18 mouse cellular contexts compared by ENCODE assay signal in the genomic region with DNA sequence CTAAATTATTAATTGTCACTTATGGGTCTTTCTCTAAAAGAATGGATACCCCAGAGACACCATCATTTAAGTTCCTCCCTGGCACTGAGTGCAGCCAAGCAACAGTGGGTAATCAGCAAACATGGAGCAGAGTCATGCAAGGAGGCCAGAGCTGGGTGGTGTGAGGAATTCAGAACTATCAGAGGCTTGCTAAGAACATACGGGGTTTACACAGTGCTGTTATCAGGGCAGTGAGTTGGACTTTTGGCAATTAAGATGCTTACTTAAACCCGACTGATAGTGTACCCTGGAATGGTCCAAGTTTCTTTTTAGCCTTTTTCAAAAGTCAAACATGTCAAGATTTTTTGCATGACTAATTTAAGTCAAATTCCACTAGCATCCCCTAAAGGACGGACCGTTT.
DNase-seq lines count a peak whose midpoint lies in the region; ATAC-seq and TF ChIP-seq lines count a peak whose summit lies in the region.
"Had no signal": no experiment of that assay in that cellular context is flagged by ENCODE, and none has a peak within 500 bp of the region (broad histone marks: within the 10 kb centered on the region; RNA-seq: fewer than 3 reads in every experiment).

No protein-coding gene starts in this region.

- no peaks in the 10 kb centered on the region for H3K27me3 ChIP-seq in intestine, embryonic 15.5 days (replicated peaks)
- no peaks in the 10 kb centered on the region for H3K27me3 ChIP-seq in intestine, postnatal 0 days (replicated peaks; ENCODE audit: control insufficient read depth, insufficient read depth, low read length)
- peaks cover 3% of the 10 kb centered on the region; the same call in 1 of the 2 replicates for H3K27me3 ChIP-seq in midbrain, embryonic 11.5 days (ENCODE audit: control insufficient read depth, insufficient read depth, low read length)
- no peaks in the 10 kb centered on the region; the same call in 1 of the 2 replicates for H3K27me3 ChIP-seq in midbrain, embryonic 16.5 days (ENCODE audit: control insufficient read depth, insufficient read depth, low read depth, low read length)
- no peaks in the 10 kb centered on the region for H3K27me3 ChIP-seq in stomach, embryonic 16.5 days (ENCODE audit: control insufficient read depth, insufficient read depth, low read length)
- H3K27me3 ChIP-seq: hindbrain, embryonic 13.5 days; limb, embryonic 15.5 days had no signal

- H3K36me3 ChIP-seq in intestine, embryonic 15.5 days: no peaks in the 10 kb centered on the region
- no peaks in the 10 kb centered on the region for H3K36me3 ChIP-seq in intestine, postnatal 0 days (ENCODE audit: control insufficient read depth, insufficient read depth)
- H3K36me3 ChIP-seq in midbrain, embryonic 11.5 days (ENCODE audit: control insufficient read depth, insufficient read depth, low read length): no peaks in the 10 kb centered on the region
- H3K36me3 ChIP-seq in midbrain, embryonic 16.5 days (ENCODE audit: control insufficient read depth, insufficient read depth, low read length): no peaks in the 10 kb centered on the region
- H3K36me3 ChIP-seq in stomach, embryonic 16.5 days (ENCODE audit: control insufficient read depth, insufficient read depth, low read length): no peaks in the 10 kb centered on the region
- H3K36me3 ChIP-seq: embryonic facial prominence, embryonic 10.5 days; hindbrain, embryonic 13.5 days; limb, embryonic 15.5 days had no signal

- H3K9ac ChIP-seq in intestine, embryonic 15.5 days: no peak overlapping the region
- no peak overlapping the region for H3K9ac ChIP-seq in intestine, postnatal 0 days (ENCODE audit: low read depth, low read length)
- no peak overlapping the region for H3K9ac ChIP-seq in midbrain, embryonic 11.5 days (ENCODE audit: low read length)
- H3K9ac ChIP-seq in midbrain, embryonic 16.5 days (ENCODE audit: low read depth, low read length): no peak overlapping the region
- no peak overlapping the region for H3K9ac ChIP-seq in stomach, embryonic 16.5 days (ENCODE audit: low read length)
- H3K9ac ChIP-seq: hindbrain, embryonic 13.5 days; limb, embryonic 15.5 days had no signal

- no peak for TF ChIP-seq CTCF in intestine, postnatal 0 days (IDR thresholded peaks at IDR 0.05; ENCODE audit: low read depth)

- ATAC-seq in intestine, embryonic 15.5 days: peak; percentile 44
- no peak for ATAC-seq in intestine, postnatal 0 days
- ATAC-seq in midbrain, embryonic 11.5 days (ENCODE audit: low FRiP score): 0 out of 2 replicates have a peak, but pooled peaks have one; percentile 30
- ATAC-seq in midbrain, embryonic 16.5 days: no peak
- peak; percentile 86; the same call in 1 of the 2 replicates for ATAC-seq in stomach, embryonic 16.5 days (ENCODE audit: insufficient read depth, low FRiP score)
- ATAC-seq: inflammation-experienced regulatory T-cells, adult 6 months had no signal

- H3K27ac ChIP-seq in intestine, embryonic 15.5 days: no peak overlapping the region
- no peak overlapping the region for H3K27ac ChIP-seq in intestine, postnatal 0 days (ENCODE audit: low read depth, low read length)
- no peak overlapping the region for H3K27ac ChIP-seq in midbrain, embryonic 11.5 days (ENCODE audit: low read depth, low read length)
- no peak overlapping the region for H3K27ac ChIP-seq in midbrain, embryonic 16.5 days (ENCODE audit: low read length)
- H3K27ac ChIP-seq in stomach, embryonic 16.5 days (ENCODE audit: low read length): no peak overlapping the region
- H3K27ac ChIP-seq: embryonic facial prominence, embryonic 10.5 days; hindbrain, embryonic 13.5 days; limb, embryonic 15.5 days had no signal

- H3K9me3 ChIP-seq in intestine, embryonic 15.5 days: no peaks in the 10 kb centered on the region
- no peaks in the 10 kb centered on the region for H3K9me3 ChIP-seq in intestine, postnatal 0 days (ENCODE audit: control insufficient read depth)
- H3K9me3 ChIP-seq in midbrain, embryonic 11.5 days (ENCODE audit: control insufficient read depth, low read length): no peaks in the 10 kb centered on the region
- H3K9me3 ChIP-seq in midbrain, embryonic 16.5 days (replicated peaks; ENCODE audit: control insufficient read depth, low read length, poor library complexity, severe bottlenecking): no peaks in the 10 kb centered on the region
- H3K9me3 ChIP-seq in stomach, embryonic 16.5 days (replicated peaks; ENCODE audit: control insufficient read depth, low read length): no peaks in the 10 kb centered on the region
- H3K9me3 ChIP-seq: embryonic facial prominence, embryonic 10.5 days; hindbrain, embryonic 13.5 days; limb, embryonic 15.5 days had no signal

- WGBS in intestine, embryonic 15.5 days: 41% methylated on average over 4 of the region's 4 CpGs
- 24% methylated on average over 4 of the region's 4 CpGs for WGBS in intestine, postnatal 0 days
- WGBS in midbrain, embryonic 11.5 days: 34% methylated on average over 4 of the region's 4 CpGs
- 22% methylated on average over 4 of the region's 4 CpGs for WGBS in midbrain, embryonic 16.5 days
- WGBS in stomach, embryonic 16.5 days: 35% methylated on average over 4 of the region's 4 CpGs

- DNase-seq in heart, adult 11 months: peak; percentile 92
- no peak for DNase-seq in heart, postnatal 36 days
- DNase-seq in midbrain, embryonic 11.5 days (ENCODE audit: low spot score, missing footprints): no peak
- DNase-seq in right cerebral cortex, postnatal 36 days (ENCODE audit: low spot score in 2 of 2): no peak
- DNase-seq: adrenal gland, adult 2 months; cerebellum, adult 8-10 months; kidney, postnatal 36 days; right cerebral cortex, postnatal 4 days; thymus, postnatal 25 days had no signal

- intact Hi-C loops in heart, postnatal 36 days (cut with DNase I): no loop called here

- H3K4me1 ChIP-seq in intestine, embryonic 15.5 days (replicated peaks): 0 out of 2 replicates have a peak, but pooled peaks cover 8% of the 10 kb centered on the region
- H3K4me1 ChIP-seq in intestine, postnatal 0 days (replicated peaks; ENCODE audit: control insufficient read depth, insufficient read depth, low read length): peaks cover 10% of the 10 kb centered on the region; the same call in 1 of the 2 replicates
- peaks cover 11% of the 10 kb centered on the region for H3K4me1 ChIP-seq in midbrain, embryonic 11.5 days (ENCODE audit: control insufficient read depth, insufficient read depth, low read length)
- H3K4me1 ChIP-seq in midbrain, embryonic 16.5 days (ENCODE audit: control insufficient read depth, insufficient read depth, low read length): peaks cover 7% of the 10 kb centered on the region
- 0 out of 2 replicates have a peak, but pooled peaks cover 2% of the 10 kb centered on the region for H3K4me1 ChIP-seq in stomach, embryonic 16.5 days (ENCODE audit: control insufficient read depth, insufficient read depth, low read length)
- H3K4me1 ChIP-seq: limb, embryonic 15.5 days had no signal

- H3K4me3 ChIP-seq in intestine, embryonic 15.5 days (replicated peaks): no peak overlapping the region
- H3K4me3 ChIP-seq in intestine, postnatal 0 days (ENCODE audit: low read depth, low read length): no peak overlapping the region
- no peak overlapping the region for H3K4me3 ChIP-seq in midbrain, embryonic 11.5 days (ENCODE audit: low read depth, low read length)
- no peak overlapping the region for H3K4me3 ChIP-seq in midbrain, embryonic 16.5 days (ENCODE audit: low read depth, low read length)
- H3K4me3 ChIP-seq in stomach, embryonic 16.5 days (replicated peaks; ENCODE audit: low read length): no peak overlapping the region
- H3K4me3 ChIP-seq: embryonic facial prominence, embryonic 10.5 days; hindbrain, embryonic 13.5 days; limb, embryonic 15.5 days; myocyte had no signal

- no peak overlapping the region for H3K4me2 ChIP-seq in intestine, embryonic 15.5 days (replicated peaks)
- no peak overlapping the region for H3K4me2 ChIP-seq in intestine, postnatal 0 days (replicated peaks; ENCODE audit: low read depth)
- no peak overlapping the region for H3K4me2 ChIP-seq in midbrain, embryonic 11.5 days
- H3K4me2 ChIP-seq in midbrain, embryonic 16.5 days (ENCODE audit: low read length): no peak overlapping the region
- no peak overlapping the region for H3K4me2 ChIP-seq in stomach, embryonic 16.5 days (ENCODE audit: low read depth, low read length)
- H3K4me2 ChIP-seq: hindbrain, embryonic 13.5 days; limb, embryonic 15.5 days had no signal

Comparison
In these comparisons a context has a peak if more than half of its experiments do, and no peak if none do; other contexts are left out.
1. ATAC-seq: peak in intestine, embryonic 15.5 days (single experiment), midbrain, embryonic 11.5 days (single experiment) and stomach, embryonic 16.5 days (single experiment); none in intestine, postnatal 0 days (single experiment) and midbrain, embryonic 16.5 days (single experiment).